Comparison of ENCODE assay signal across 8 mouse cellular contexts in the genomic region with DNA sequence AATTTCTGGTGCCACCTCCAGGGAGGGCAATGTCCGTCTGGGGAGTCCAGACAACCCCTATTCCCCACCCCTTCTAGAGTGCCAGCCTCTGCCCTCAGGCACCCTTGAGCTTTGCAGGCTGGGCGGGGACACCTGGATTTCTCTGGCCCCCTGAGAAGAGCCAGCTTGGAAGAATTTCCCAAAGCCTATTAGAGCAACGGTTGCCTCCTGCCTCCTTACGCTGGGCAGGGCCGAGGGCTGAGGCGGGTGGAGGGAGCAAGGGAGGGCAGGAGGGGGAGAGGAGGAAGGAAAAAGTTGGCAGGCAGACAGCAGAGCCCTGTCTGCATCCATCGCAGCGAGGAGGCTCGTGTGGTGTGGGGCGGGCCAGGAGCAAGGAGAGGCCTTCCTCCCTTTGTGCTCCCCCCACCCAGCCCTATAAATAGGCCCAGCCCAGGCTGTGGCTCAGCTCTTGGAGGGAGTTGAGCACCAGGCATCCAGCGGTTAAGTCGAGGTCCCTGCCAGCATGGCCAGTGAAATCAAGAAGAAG. TPM values are rescaled to one million over a fixed set of nuclear protein-coding genes. Genes with fewer than 3 reads are reported as not detected.
DNase-seq lines count a peak whose midpoint lies in the region; ATAC-seq and TF ChIP-seq lines count a peak whose summit lies in the region.

A gene (plus strand): TSS at position 444 of the 526 bp plus-strand sequence.

- no peaks in the 10 kb centered on the region for H3K27me3 ChIP-seq in MEL (ENCODE audit: control insufficient read depth in 1 of 2, insufficient read depth in 2 of 2, low read length in 2 of 2)
- H3K27me3 ChIP-seq in intestine, embryonic 15.5 days (replicated peaks), result no peaks in the 10 kb centered on the region
- H3K27me3 ChIP-seq in liver, embryonic 15.5 days, result no peaks in the 10 kb centered on the region; the same call in 1 of the 2 replicates

- intact Hi-C loops in gastrocnemius, postnatal 36 days (cut with DNase I), result no loop called here

- no peaks in the 10 kb centered on the region for H3K9me3 ChIP-seq in MEL (replicated peaks; ENCODE audit: insufficient read depth, low read length)
- H3K9me3 ChIP-seq in intestine, embryonic 15.5 days, result no peaks in the 10 kb centered on the region
- H3K9me3 ChIP-seq in liver, embryonic 15.5 days (replicated peaks), result no peaks in the 10 kb centered on the region

- H3K4me3 ChIP-seq in MEL (ENCODE audit: control insufficient read depth in 1 of 2, insufficient read depth in 1 of 2, low read depth in 2 of 2, low read length in 2 of 2), result peak within 1 kb of the TSS; percentile 40 to 49
- H3K4me3 ChIP-seq in bone marrow, adult 2 months (replicated peaks; ENCODE audit: control insufficient read depth, low read depth, low read length), result peak within 1 kb of the TSS; percentile 92
- no peak within 1 kb of the TSS for H3K4me3 ChIP-seq in intestine, embryonic 15.5 days (replicated peaks)
- peak within 1 kb of the TSS; percentile 60 for H3K4me3 ChIP-seq in liver, embryonic 15.5 days (replicated peaks)

- H3K4me1 ChIP-seq in MEL (ENCODE audit: control insufficient read depth in 1 of 2, insufficient read depth in 2 of 2, low read length in 2 of 2), result peaks cover 7 to 40% of the 10 kb centered on the region in 2 experiments; a peak in 3 of 4 replicates
- H3K4me1 ChIP-seq in bone marrow, adult 2 months (ENCODE audit: control insufficient read depth, insufficient read depth, low read length), result no peaks in the 10 kb centered on the region; the same call in 1 of the 2 replicates
- H3K4me1 ChIP-seq in intestine, embryonic 15.5 days (replicated peaks), result peaks cover 43% of the 10 kb centered on the region
- peaks cover 92% of the 10 kb centered on the region for H3K4me1 ChIP-seq in liver, embryonic 15.5 days (replicated peaks)

- peak within 1 kb of the TSS; percentile 46 for H3K9ac ChIP-seq in MEL (ENCODE audit: control insufficient read depth, low read depth, low read length, poor library complexity, severe bottlenecking)
- no peak within 1 kb of the TSS; the same call in 1 of the 2 replicates for H3K9ac ChIP-seq in intestine, embryonic 15.5 days
- H3K9ac ChIP-seq in liver, embryonic 15.5 days, result peak within 1 kb of the TSS; percentile 67

- H3K36me3 ChIP-seq in MEL (ENCODE audit: control insufficient read depth in 1 of 2, insufficient read depth in 2 of 2, low read length in 2 of 2), result peaks cover 0 to 10% of the 10 kb centered on the region in 2 experiments; a peak in 2 of 4 replicates
- H3K36me3 ChIP-seq in intestine, embryonic 15.5 days, result no peaks in the 10 kb centered on the region
- H3K36me3 ChIP-seq in liver, embryonic 15.5 days (replicated peaks), result no peaks in the 10 kb centered on the region

- peak; percentile 66 for DNase-seq in MEL (ENCODE audit: low read depth, low spot score)
- peak; percentile 51 to 56 for DNase-seq in gastrocnemius, postnatal 36 days
- peak; percentile 47 for DNase-seq in ovary, postnatal 14 days (ENCODE audit: low spot score)
- no peak for DNase-seq in layer of hippocampus, postnatal 25 days (ENCODE audit: extremely low spot score in 1 of 2, low spot score in 1 of 2)
- no peak for DNase-seq in cerebellum, adult 8-10 months

- ATAC-seq in intestine, embryonic 15.5 days, result peak; percentile 75
- peak; percentile 10; the same call in 1 of the 2 replicates for ATAC-seq in liver, embryonic 15.5 days (ENCODE audit: insufficient read depth)

- no peak for TF ChIP-seq CTCF in MEL (IDR thresholded peaks at IDR 0.05 in 2 of 3, conservative IDR thresholded peaks at IDR 0.05 in 1 of 3; ENCODE audit: control insufficient read depth in 1 of 3, insufficient read depth in 1 of 3, low read depth in 2 of 3, low read length in 3 of 3, poor library complexity in 1 of 3, severe bottlenecking in 1 of 3)
- TF ChIP-seq CTCF in bone marrow, adult 2 months (IDR thresholded peaks at IDR 0.05; ENCODE audit: control insufficient read depth, insufficient read depth, low read length), result no peak

- TF ChIP-seq EP300 in MEL (IDR thresholded peaks at IDR 0.05; ENCODE audit: low read depth in 1 of 2, low read length in 2 of 2), result no peak

- no peaks in the 10 kb centered on the region for H3K79me2 ChIP-seq in MEL (ENCODE audit: control insufficient read depth, insufficient read depth, low read length, poor library complexity)

- H3K27ac ChIP-seq in MEL (ENCODE audit: control insufficient read depth, low read depth, low read length), result peak within 1 kb of the TSS; percentile 68
- peak within 1 kb of the TSS; percentile 91 for H3K27ac ChIP-seq in bone marrow, adult 2 months (ENCODE audit: control insufficient read depth, insufficient read depth, low read depth, low read length, poor library complexity)
- no peak within 1 kb of the TSS for H3K27ac ChIP-seq in intestine, embryonic 15.5 days
- peak within 1 kb of the TSS; percentile 88 for H3K27ac ChIP-seq in liver, embryonic 15.5 days (replicated peaks)

- TF ChIP-seq POLR2A in MEL (IDR thresholded peaks at IDR 0.05; ENCODE audit: control insufficient read depth in 1 of 2, insufficient read depth in 1 of 2, low read depth in 1 of 2, low read length in 2 of 2, poor library complexity in 1 of 2), result peak in 1 of 2 experiments; percentile 67; a peak in 2 of 4 replicates
- peak; percentile 94 for TF ChIP-seq POLR2A in bone marrow, adult 2 months (IDR thresholded peaks at IDR 0.05; ENCODE audit: borderline replicate concordance, control insufficient read depth, low read depth, low read length)

- TF ChIP-seq RAD21 in MEL (IDR thresholded peaks at IDR 0.05; ENCODE audit: low read depth, low read length), result no peak

- peak within 1 kb of the TSS; percentile 15; the same call in 1 of the 2 replicates for H3K4me2 ChIP-seq in intestine, embryonic 15.5 days (replicated peaks)
- peak within 1 kb of the TSS; percentile 79 for H3K4me2 ChIP-seq in liver, embryonic 15.5 days

- WGBS in bone marrow, adult 2 months, result 9% methylated on average over 12 of the region's 12 CpGs
- WGBS in intestine, embryonic 15.5 days, result 13% methylated on average over 12 of the region's 12 CpGs
- 11% methylated on average over 12 of the region's 12 CpGs for WGBS in liver, embryonic 15.5 days (ENCODE audit: insufficient replicate concordance)

TF ChIP-seq in MEL, 35 proteins besides CTCF, POLR2A, EP300 and RAD21:
- no peak for TF ChIP-seq GATA1 (IDR thresholded peaks at IDR 0.05; ENCODE audit: low read depth, low read length)
- TF ChIP-seq POLR2AphosphoS2 (IDR thresholded peaks at IDR 0.05; ENCODE audit: low read length), result no peak
- TF ChIP-seq TAL1 (IDR thresholded peaks at IDR 0.05; ENCODE audit: low read length), result no peak
- no peak for TF ChIP-seq JUND (IDR thresholded peaks at IDR 0.05; ENCODE audit: low read depth, low read length)
- no peak for TF ChIP-seq MYC (IDR thresholded peaks at IDR 0.05; ENCODE audit: low read depth, low read length)
- TF ChIP-seq TBP (IDR thresholded peaks at IDR 0.05; ENCODE audit: low read depth, low read length), result peak; percentile 79
- TF ChIP-seq ELF1 (IDR thresholded peaks at IDR 0.05; ENCODE audit: low read depth, low read length), result no peak
- no peak for TF ChIP-seq MXI1 (IDR thresholded peaks at IDR 0.05; ENCODE audit: low read depth, low read length)
- no peak for TF ChIP-seq HCFC1 (IDR thresholded peaks at IDR 0.05; ENCODE audit: low read depth, low read length)
- TF ChIP-seq TCF12 (IDR thresholded peaks at IDR 0.05; ENCODE audit: low read depth, low read length), result no peak
- peak; percentile 82 for TF ChIP-seq MAZ (IDR thresholded peaks at IDR 0.05; ENCODE audit: low read depth, low read length)
- TF ChIP-seq MEF2A (IDR thresholded peaks at IDR 0.05; ENCODE audit: extremely low read depth, insufficient replicate concordance, low read depth, low read length, poor library complexity, severe bottlenecking), result no peak
- TF ChIP-seq KAT2A (conservative IDR thresholded peaks at IDR 0.05; ENCODE audit: low read depth, low read length), result no peak
- TF ChIP-seq RCOR1 (IDR thresholded peaks at IDR 0.05; ENCODE audit: low read depth, low read length), result no peak
- TF ChIP-seq BHLHE40 (IDR thresholded peaks at IDR 0.05; ENCODE audit: borderline replicate concordance, low read depth, low read length), result no peak
- TF ChIP-seq SIN3A (IDR thresholded peaks at IDR 0.05; ENCODE audit: low read length), result no peak
- TF ChIP-seq NRF1 (IDR thresholded peaks at IDR 0.05; ENCODE audit: insufficient read depth, low read depth, low read length, poor library complexity, severe bottlenecking), result no peak

RNA-seq across cellular contexts. Expression of the gene that starts here (rescaled TPM):
- total RNA-seq in MEL (2012; rRNA removed), result 17.3 and 57.2 TPM in 2 replicates
- 10 to 100 TPM in 1 of 2 experiments, not detected in 1; 95.3 TPM for polyA plus RNA-seq in MEL (2012; ENCODE audit: insufficient read depth in 1 of 2, insufficient read length in 2 of 2, low read depth in 1 of 2, low replicate concordance in 2 of 2, missing spikeins in 1 of 2)
- 226 and 325 TPM in 2 replicates for polyA plus RNA-seq in bone marrow, adult 2 months (2011; ENCODE audit: insufficient read depth, insufficient read length, low replicate concordance, missing spikeins)
- 100 to 1,000 TPM; 252 TPM for total RNA-seq in gastrocnemius, postnatal 36 days (2021)
- 16.4 and 20.0 TPM in 2 replicates for polyA plus RNA-seq in intestine, embryonic 15.5 days (2015; fragmentation: Nextera tagmentation; extraction: Ambion mirVana)
- 75.8 and 85.1 TPM in 2 replicates for polyA plus RNA-seq in liver, embryonic 15.5 days (2015; fragmentation: Nextera tagmentation; extraction: Ambion mirVana)
- total RNA-seq in layer of hippocampus, postnatal 25 days (2021), result under 1 TPM; 0.70 to 0.74 TPM

Comparison
In these comparisons a context has a peak if more than half of its experiments do, and no peak if none do; other contexts are left out.
1. RNA of the gene that starts here (total RNA-seq): 252 TPM in gastrocnemius, postnatal 36 days and 17.3 to 57.2 TPM in MEL; 0.70 to 0.74 TPM in layer of hippocampus, postnatal 25 days; every median in the first group is over 10 times any median in the second.
2. DNase-seq: peak in MEL (single experiment), gastrocnemius, postnatal 36 days (2 of 2) and ovary, postnatal 14 days (single experiment); none in layer of hippocampus, postnatal 25 days (0 of 2) and cerebellum, adult 8-10 months (single experiment).